Mouse (Mus musculus) adrenal gland, postnatal 14 days (tissue): Measurements from ENCODE around the gene Rnf212. TPM values are rescaled to one million over a fixed set of nuclear protein-coding genes. Genes with fewer than 3 reads are reported as not detected.
"Not testable (repeated sequence)": the region's sequence is repeated elsewhere in the genome, so short reads cannot be mapped to it uniquely, and the experiment has no call there.

ENCODE experiments used
- DNase-seq: peaks from one replicate; pipeline ENCODE4 v3.0.0; 2021; ENCODE audit warnings: mixed read lengths
- long read RNA-seq, 2 experiments: library from polyadenylated mRNA; stranded (forward); transcript quantifications; one replicate each; pipeline ENCODE4 v2.0.0; 2021
- total RNA-seq: library from RNA; stranded (reverse); gene quantifications from 2 replicates; pipeline ENCODE4 v1.2.3, GENCODE M21; 2021

Gene Rnf212
- 0.56 TPM in 1 of 2 replicates, not detected in the other for total RNA-seq
- long read RNA-seq, experiment 1: 0 reads
- long read RNA-seq, experiment 2: 0 reads

DNA sequence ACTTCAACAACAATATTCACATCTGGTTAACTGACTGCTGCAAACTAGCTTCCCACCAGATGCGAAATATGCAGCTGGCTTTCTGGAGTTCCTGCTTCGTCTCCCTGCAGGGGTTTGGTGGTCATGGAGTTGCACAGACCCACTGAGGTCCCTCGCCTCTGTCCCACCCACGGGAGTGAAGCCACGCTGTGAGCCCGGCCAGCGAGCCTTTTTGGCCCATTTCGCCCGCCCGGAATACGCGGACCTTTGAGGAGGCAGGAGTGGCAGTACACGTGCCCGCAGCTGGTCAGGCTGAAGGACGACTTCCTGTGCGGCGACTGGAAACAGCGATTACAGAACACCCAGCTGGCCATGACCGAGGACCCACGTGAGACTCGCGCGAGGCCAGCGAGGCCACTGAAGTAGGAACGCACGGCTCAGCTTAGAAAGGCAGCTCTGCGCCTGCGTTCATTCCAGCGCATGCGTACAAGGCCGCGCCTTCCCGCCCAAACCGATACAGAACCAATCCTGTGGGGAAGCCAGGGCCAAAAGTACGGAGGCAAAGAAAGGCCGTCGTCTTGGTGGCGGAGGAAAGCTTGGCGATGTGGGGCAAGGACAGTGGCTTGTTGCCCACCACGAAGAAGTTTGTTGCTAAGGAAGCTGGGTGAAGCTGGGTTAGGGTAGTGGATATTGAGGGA, at the start of gene Rnf212:
TSS of gene Rnf212 (minus strand) at position 353 of the 677 bp plus-strand sequence.
- DNase-seq: no peak

DNA sequence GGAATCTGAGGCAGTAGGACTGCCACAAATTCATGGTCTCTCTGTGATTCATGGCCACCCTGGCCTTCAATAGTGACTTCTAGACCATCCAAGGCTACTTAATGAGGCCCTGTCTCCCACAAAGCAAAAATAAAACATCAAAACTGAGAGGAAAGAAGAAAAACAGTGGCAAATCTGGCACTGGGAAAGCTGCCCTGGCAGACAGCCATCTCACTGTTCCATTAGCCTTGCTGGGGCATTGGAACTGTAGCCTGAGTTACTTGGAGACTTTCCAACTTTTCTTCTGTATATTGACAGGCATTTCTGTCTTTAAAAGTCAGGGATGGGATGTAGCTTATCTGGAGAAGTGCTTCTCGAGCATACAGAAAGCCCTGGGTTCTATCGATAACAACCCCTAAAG, 48.5 kb upstream of the Rnf212 start:
- peak; percentile 79 for DNase-seq

DNA sequence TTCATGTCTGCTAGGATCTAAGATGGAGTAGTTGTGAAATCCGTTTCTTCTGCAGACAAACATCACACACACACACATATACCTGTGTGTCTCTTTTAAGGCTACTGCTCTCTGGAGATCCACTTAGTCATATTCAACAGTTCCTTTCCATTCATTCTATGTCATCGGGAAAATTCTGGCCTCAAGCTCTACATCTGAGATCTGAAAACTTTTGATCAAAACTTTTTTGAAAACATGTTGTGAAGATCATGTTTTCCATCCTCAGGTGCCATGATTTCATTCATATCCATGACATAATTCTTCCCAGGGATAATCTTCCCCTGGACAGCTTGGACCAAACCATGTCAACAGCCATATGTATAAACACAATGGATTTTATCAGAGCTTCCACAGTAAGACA, 34.0 kb upstream of the Rnf212 start, which contains the start of gene Vmn2r8:
TSS of gene Vmn2r8 (minus strand) at position 101 of the 400 bp plus-strand sequence.
- not testable (repeated sequence) for DNase-seq

DNA sequence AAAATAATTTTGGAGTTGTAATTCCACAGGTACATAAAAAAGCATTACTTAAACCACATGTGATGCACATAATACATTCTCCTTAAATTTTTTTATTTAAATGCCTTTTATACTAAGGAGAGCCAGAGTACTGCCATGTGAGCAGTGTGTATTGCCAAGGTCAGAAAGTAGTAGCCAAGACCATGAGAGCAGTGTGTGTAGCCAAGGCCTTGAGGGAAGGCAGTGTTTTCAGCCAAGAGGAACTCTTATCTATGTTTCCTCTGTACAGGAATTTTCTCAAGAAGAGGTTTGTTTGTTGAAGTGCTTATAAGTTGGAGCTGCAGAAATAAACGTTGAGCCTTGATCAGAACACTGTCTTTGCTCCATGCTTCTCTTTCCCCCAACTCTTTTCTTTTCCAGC, 28.9 kb upstream of the Rnf212 start:
- peak; percentile 4 for DNase-seq

DNA sequence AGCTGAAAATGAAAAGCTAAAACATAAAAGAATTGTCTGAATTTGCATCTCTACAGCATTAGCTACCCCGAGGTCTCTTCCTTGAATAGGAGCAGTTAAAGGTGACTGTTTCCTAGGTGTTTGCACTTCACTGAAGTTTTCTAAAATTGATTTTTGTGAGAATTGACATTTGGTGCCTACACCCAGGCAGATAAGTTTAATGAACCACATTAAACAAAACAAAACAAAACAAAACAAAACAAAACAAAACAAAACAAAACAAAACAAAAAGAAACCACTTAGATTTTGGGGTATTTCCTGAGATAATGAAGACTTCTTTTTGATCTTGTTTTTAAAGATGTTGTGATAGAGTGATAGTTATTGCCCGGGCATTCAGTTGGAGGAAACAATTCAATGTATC, 20.5 kb upstream of the Rnf212 start, which contains the start of gene Tmed11:
TSS of gene Tmed11 (minus strand) at position 101 of the 400 bp plus-strand sequence.
- not testable (repeated sequence) for DNase-seq

DNA sequence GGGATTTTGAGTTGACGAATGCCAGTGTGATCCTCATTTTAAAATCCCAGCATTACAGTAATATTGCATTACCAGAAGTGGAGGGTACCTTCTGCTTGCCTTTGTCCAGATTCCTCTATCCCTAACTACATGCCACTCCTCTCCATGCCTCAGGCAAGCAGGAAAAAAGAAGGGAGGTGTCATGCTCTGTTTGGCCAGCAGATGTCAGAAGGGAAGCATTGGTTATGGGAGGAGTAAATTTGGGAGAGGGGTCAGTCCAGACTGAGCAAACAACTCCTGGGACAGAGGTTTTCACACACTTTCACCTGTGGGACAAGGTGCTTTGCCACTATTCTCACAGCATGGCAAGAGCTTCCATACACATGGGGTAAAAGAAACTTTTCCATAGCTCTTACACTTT, 15.6 kb upstream of the Rnf212 start:
- peak; percentile 47 for DNase-seq

DNA sequence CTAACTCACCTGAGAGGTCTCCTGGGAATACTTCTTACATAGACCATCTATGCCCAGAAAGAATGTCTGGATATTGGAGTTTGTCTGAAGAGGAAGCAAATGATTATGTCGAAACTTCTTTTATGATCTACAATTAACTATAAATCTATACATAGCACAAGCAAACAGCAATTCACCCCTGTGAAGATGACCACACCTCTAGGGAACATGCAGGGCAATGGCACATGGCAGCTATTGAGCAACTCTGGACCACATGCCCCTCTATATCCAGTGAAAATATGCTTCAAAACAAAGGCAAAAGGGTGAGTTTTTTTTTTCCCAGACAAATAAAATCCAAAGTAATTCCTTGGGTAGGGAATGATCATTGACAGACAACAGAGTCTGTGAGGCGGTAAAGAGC, 14.8 kb downstream of the Rnf212 start:
- no peak for DNase-seq

DNA sequence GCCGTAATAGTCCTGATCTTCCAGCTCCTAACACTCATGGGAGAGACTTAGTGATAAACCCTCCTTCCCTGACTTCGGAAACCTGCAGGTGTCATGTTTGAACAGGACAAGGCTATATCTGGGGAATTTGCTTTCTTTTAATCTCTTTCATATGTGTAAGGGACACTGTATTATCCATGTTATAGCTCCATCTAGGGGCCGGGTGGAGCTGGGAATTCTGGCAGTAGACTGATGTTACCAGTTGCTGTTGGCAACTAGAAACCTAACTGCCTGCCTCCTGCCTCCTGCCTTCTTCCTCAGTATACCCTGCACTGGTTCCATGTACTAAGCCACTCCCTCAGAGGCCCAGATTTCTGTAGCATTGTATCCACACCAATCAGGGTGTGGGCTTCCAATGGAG, 16.4 kb downstream of the Rnf212 start:
- peak; percentile 50 for DNase-seq

DNA sequence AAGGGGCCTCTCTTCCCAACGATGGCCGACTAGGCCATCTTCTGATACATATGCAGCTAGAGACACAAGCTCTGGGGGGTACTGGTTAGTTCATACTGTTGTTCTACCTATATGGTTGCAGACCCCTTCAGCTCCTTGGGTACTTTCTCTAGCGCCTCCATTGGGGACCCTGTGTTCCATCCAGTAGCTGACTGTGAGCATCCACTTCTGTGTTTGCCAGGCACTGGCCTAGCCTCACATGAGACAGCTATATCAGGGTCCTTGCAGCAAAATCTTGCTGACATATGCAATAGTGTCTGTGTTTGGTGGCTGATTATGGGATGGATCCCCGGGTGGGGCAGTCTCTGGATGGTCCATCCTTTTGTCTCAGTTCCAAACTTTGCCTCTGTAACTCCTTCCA, 23.5 kb downstream of the Rnf212 start:
- DNase-seq: not testable (repeated sequence)

DNA sequence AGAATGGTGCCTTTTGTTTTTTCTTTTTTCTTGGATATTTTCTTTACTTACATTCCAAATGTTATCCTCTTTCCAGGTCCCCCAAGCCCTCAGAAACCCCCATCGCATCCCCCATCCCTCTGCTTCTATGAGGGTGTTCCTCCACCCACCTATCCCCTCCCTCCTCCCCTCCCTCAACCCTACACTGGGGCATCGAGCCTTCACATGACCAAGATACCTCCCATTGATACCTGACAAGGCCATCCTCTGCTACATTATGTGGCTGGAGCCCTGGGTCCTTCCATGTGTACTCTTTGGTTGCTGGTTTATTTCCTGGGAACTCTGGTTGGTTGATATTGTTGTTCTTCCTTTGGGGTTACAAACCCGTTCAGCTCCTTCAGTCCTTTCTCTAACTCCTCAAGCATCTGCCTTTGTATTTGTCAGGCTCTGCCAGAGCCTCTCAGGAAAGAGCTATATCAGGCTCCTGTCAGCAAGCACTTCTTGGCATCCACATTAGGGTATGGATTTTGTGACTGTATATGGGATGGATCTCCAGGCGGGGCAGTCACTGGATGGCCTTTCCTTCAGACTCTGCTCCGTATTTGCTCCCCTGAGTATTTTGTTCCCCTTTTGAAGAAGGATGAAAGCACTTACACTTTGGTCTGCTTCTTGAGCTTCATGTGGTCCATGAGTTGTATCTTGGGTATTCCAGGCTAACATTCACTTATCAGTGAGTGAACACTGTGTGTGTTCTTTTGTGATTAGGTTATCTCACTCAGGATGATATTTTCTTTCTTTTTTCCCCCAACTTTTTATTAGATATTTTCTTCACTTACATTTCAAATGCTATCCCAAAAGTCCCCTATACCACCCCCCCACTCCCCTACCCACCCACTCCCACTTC, 24.2 kb downstream of the Rnf212 start:
- no peak for DNase-seq

DNA sequence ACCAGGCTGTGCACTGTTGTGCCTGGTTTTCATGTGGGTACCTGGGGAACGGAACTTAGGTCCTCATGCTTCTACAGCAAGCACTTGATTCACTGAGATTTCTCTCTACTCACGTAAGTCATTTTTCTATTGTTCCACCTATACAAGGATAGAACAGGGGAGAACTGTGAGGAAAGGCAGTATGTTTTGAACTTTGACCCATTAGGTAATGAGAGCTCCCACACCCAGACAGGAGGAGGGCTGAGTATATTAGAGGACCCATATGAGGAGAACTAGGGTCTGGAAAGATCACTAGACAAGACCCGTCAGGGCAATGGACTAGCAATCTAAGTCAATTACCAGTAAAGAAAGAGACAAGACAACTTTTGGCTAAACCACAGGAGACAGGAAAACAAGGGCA, 30.2 kb downstream of the Rnf212 start:
- DNase-seq: no peak

DNA sequence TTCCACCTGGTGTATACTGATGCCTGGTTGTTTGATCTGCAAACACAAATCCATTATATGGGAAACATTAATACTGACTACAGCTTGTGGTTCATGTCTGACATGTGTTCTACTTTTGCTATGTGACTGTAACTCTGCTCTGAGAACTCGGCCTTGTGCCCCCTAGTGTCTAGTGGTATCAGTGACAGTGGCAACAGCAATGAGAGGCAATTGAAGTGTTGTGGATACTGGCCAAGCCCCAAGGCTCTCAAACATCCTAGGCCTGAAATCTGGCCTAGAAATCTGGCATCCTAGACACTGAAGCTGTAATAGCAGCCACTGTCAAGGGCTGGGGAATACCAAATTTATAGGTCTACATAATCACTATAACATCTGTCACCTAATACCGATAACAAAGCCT, 30.9 kb downstream of the Rnf212 start:
- no peak for DNase-seq

DNA sequence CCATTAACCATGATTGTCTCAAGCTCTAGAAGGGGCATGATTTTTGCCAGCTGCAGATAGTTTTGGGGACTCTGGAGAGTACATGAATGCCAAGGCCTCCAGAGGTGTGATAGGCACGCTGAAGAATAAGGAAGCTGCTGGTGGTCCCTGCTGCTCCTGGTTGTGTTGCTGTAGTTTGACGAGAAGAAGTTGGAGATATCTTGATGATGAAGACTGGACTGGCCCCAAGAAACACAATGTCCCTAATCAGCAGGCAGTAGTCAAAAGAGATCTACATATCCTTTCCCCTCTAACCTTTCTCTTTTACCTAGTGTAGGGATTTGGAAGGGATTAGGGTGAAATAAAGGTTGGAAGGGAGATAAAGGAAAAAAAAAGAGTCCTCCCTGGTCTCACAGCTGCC, 32.2 kb downstream of the Rnf212 start:
- DNase-seq: no peak

DNA sequence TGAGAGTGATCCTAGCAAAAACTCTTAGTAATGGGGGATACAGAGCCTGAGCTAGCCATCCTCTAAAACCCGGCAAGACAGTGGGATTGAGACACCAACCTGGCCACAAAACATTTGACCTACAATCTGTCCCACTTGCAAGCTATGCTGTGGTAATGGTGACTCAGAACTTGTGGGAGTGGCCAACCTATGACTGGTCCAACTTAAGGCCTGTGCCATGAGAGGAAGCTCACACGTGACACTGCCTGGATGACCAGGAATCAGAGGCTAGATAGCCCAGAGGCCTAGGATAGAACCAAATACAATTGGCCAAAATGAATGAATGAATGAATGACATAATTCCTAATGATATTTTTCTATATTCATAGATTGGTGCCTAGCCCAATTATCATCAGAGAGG, 32.9 kb downstream of the Rnf212 start:
- no peak for DNase-seq

DNA sequence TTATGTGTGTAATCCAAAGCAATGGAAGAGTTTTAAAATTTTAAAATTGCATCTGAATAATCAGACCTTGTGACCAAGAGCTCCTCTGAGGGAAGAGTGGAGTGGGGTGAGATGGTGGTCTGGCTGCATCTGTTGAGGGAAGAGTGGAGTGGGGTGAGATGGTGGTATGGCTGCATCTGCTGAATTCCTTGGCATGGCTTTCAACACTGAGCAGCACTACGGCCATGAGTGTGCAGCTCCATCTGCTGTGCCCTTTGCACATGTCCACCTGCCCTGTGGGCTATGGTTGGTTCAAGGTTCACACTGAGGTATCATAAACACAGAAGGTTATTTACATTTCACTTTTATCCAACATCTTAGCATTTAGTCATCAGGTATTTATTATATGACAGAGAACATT, 47.4 kb downstream of the Rnf212 start:
- no peak for DNase-seq

DNA sequence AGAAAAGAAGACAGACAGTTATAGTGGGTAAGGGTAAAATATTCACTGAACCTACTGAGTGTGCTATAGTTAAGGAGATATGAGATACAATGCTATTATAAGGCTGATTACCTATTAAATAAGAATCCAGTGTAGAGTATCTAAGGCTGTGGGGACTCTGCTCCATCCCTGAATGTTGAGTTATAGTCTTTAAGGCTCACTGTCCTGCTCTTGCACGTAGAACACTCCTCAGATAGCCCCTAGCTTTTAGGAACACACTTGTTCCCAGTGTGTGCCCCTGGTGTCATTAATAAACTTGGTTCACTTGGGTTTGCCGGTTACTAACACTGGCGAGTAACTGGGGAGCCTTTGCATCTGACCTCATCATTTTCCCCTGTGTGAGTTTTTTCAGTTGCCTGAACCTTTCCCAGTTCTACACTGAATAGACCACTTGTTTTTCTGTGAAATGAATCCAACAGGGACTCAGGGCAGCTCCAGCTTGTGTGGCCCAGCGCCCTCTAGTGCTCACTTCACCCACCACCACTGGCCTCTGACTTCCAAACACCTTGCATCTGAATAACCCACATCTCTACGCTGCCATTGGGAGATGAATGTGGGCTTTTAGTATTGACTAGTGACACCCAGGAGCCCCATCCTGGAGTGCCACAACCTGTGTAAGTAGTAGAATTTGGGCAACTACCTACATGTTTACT, 48.1 kb downstream of the Rnf212 start:
- peak; percentile 84 for DNase-seq

DNA sequence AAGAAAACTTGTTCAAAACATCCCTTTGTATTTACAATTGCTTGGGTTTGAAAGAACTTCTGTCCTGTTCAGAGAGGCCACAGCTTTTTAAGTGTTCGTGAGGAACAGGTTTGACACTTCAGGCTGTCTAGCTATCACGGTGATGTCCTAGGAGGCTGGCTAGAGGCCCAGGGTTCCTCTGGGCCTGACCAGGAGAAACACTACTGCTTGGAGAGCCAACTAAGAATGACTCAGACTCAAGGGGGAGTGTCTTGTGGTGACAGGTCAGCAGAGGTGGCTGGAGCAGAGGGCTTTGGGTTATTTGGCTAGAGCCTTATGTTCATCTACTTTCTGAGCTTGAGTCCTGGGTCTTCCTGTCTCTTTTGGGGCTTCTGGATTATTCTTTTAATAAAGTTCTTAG, 50.8 kb downstream of the Rnf212 start:
- peak; percentile 74 for DNase-seq

DNA sequence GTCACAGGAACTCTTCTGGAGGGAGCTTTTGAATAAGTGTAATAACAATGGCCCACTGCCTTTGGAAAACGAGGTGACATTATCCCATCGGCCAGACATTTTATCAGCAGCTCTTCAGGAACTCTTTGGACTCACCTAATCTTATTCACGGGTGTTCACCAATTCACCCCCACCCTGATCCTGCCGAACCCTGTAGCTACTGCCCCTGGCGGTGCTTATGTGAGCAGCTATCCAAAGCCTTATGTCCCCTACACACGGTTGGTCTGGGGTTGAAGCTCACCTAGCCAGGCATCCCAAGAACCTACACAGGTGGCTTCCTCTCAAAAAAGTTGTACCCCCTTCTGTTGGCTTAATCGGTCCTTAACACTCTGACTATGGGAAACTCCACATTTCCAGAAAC, 55.0 kb downstream of the Rnf212 start:
- DNase-seq: no peak

DNA sequence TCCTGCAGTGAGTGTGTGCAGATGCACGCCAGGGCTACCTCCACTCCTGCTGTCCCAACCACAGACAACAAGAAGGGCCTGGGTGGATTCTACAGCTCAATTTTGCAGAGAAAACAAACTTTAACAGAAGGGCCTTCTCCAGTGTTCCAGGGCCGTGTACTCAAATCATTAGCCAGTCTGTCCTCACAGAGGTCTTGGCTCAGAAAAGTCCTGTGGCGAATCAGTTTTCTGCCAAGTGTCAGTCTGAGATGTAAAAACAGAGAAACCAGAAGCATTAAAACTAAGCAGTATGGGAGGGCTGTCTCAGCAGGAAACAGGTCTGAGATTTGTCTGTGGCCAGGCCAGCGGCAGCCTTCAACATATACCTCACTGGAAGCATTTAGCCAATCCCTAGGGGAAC, 56.7 kb downstream of the Rnf212 start:
- no peak for DNase-seq

DNA sequence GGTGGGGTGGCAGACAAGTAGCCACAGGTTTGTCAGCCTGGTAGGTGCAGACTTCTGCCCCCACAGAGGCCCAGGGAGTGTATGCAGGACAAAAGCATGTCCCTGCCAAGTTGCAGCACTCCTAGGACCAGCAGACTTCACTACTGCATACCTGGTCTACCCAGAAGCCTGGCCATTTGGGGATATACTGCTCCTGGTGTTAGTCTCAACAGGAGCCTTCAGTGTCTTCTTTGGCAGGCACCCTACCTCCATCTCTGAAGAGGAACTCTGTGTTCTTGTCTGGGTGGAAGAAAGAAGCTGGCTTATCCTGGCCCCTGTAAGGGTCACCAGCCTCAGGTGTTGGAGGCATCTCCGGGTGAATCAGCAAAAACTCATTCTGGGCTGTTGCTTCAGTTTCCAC, 58.8 kb downstream of the Rnf212 start:
- DNase-seq: no peak

DNA sequence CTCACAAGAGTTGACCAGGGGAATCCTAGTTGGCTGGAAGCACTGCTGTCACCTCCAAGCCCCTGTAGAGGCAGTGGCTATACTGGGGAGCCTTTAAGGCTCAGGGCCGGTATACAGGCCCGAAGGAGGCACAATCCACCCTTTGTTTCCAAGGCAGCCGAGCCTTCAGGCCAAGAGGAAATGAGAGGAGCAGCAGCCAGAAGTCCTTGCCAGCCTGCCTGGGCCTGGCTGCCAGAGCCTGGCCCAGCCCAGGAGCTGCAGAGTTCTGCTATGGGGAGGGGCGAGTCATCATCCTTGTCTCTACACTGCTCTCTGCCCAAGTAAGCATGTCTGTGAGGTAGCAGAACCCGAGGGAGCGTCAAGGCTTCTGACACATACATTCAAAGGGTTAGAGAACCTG, 60.6 kb downstream of the Rnf212 start:
- peak; percentile 61 for DNase-seq

DNA sequence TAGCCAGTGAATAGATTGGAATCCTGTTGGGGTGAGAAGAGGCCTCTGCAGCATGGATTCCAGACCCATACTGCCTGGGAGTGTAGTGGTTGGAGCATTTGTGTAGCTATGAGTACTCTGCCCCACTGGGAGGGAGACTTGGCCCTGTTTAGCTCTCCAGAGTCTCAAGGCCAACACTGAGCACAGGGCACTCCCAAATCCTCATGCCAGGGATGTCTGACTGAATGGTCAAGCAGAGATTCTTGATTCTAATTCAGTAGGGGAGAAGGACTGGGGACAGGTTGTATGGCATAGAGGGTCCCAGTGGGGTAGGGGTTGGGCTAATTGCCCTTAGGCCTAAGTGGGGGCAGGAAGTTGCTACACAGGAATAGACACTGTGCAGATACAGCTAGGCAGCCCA, 61.1 kb downstream of the Rnf212 start:
- DNase-seq: peak; percentile 70

DNA sequence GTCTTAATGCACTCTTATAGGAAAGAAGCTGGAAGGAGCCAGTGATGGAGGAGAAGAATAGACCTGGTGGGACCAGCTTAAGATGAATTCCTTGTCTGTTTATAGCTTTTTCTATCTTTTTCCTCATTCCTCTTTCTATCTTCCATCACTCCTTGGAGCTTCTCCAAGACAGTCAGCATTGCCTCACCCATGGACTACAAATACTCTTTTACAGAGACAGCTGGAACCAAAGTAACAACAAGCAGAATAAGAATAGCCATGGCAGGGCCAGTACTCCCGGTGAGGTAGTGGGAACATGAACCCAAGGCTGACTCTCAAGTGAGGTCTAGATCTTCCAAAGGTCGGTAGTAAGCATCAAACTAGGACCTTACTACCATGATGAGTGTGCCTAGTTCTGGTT, 61.7 kb downstream of the Rnf212 start:
- DNase-seq: no peak
